Mouse (Mus musculus) liver, embryonic 13.5 days (tissue): ENCODE results near the gene Ipo9. TPM values are rescaled to one million over a fixed set of nuclear protein-coding genes. Genes with fewer than 3 reads are reported as not detected.

ENCODE experiments used
- ATAC-seq: fragments of 200-750 bp; cut with Nextera tagmentation; 2 replicates; pipeline ENCODE4 v1.8.0; 2017; ENCODE audit warnings: low read depth, mild to moderate bottlenecking, moderate number of reproducible peaks, moderate library complexity
- DNase-seq: peaks from one replicate; pipeline ENCODE4 v3.0.0; 2022
- H3K27ac ChIP-seq: fragments of 300-500 bp; sonication (generic); 2 replicates; pipeline ENCODE4 v1.5.1; 2015; ENCODE audit warnings: moderate library complexity, mild to moderate bottlenecking, inconsistent platforms
- H3K27me3 ChIP-seq: fragments of 300-500 bp; sonication (generic); 2 replicates; pipeline ENCODE4 v1.6.1; 2015; ENCODE audit warnings: mild to moderate bottlenecking, inconsistent platforms
- H3K36me3 ChIP-seq: fragments of 300-500 bp; sonication (generic); 2 replicates; pipeline ENCODE4 v1.6.1; 2015; ENCODE audit warnings: mild to moderate bottlenecking, inconsistent platforms
- H3K4me1 ChIP-seq: fragments of 300-500 bp; sonication (generic); replicated peaks from 2 replicates; pipeline ENCODE4 v1.6.1; 2015; ENCODE audit warnings: inconsistent platforms
- H3K4me2 ChIP-seq: fragments of 300-500 bp; sonication (generic); 2 replicates; pipeline ENCODE4 v1.6.1; 2015; ENCODE audit warnings: inconsistent platforms, mild to moderate bottlenecking, moderate library complexity
- H3K4me3 ChIP-seq: fragments of 300-500 bp; sonication (generic); replicated peaks from 2 replicates; pipeline ENCODE4 v1.5.1; 2015; ENCODE audit warnings: mild to moderate bottlenecking, inconsistent platforms
- H3K9ac ChIP-seq: fragments of 300-500 bp; sonication (generic); 2 replicates; pipeline ENCODE4 v1.6.1; 2015; ENCODE audit warnings: mild to moderate bottlenecking, inconsistent platforms
- H3K9me3 ChIP-seq: fragments of 300-500 bp; sonication (generic); replicated peaks from 2 replicates; pipeline ENCODE4 v1.6.1; 2016; ENCODE audit warnings: inconsistent platforms
- WGBS: fragments of 180-500 bp; shearing (Covaris S2); methylation state at CpG from one replicate; pipeline ENCODE4 v1.1.7; 2015; ENCODE audit not compliant: insufficient replicate concordance; 5-methylcytosine and 5-hydroxymethylcytosine counted together
- polyA plus RNA-seq: library from polyadenylated mRNA; unstranded; fragments of >200 nt; fragmentation: Nextera tagmentation; extraction: Ambion mirVana; gene quantifications from 2 replicates; pipeline ENCODE4 v1.2.1, GENCODE M21; 2015

Ipo9 gene
- polyA plus RNA-seq, 1 experiment from 2014 or later, result 30.9 TPM

GRCm38 (mm10) chr1:135368245-135368644 is 62.1 kb downstream of the Ipo9 start:
- H3K4me3 ChIP-seq, result peak overlapping the region; percentile 43
- peak overlapping the region; percentile 41; the same call in 1 of the 2 replicates for H3K9ac ChIP-seq
- peaks cover 27% of the 10 kb centered on the region for H3K27me3 ChIP-seq
- DNase-seq (peak; percentile 38), ATAC-seq (0 out of 2 replicates have a peak, but pooled peaks have one; percentile 28)
- H3K4me1 ChIP-seq, result peaks cover 7% of the 10 kb centered on the region; the same call in 1 of the 2 replicates
- H3K4me2 ChIP-seq, result peak overlapping the region; percentile 67
- WGBS, result 2% methylated on average over 20 of the region's 20 CpGs
- H3K36me3 ChIP-seq, result no peaks in the 10 kb centered on the region
- H3K27ac ChIP-seq, result no peak overlapping the region
- no peaks in the 10 kb centered on the region for H3K9me3 ChIP-seq

DNA sequence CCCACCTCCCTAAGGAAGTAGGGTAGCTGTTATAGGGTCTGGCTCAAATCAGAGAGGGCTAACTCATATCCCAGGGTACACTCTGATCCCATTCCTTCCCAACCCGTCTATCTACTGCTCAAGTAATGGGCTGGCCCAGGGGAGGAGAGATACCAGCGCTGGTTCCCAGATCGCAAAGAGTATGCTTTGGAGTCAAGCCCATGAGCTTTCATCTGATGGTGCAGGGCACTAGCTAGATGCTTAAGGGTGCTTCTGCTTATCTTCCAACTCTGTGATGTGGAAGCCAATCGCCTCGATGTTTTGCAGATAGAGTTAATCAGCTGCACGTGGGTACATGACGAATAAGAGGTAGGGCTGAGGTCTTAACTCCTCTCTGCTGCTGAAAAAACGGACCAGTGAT is 62.7 kb downstream of the Ipo9 start:
- ATAC-seq (no peak), DNase-seq (no peak)
- no peak overlapping the region for H3K4me2 ChIP-seq
- no peaks in the 10 kb centered on the region for H3K36me3 ChIP-seq
- H3K27ac ChIP-seq, result no peak overlapping the region
- no peaks in the 10 kb centered on the region for H3K9me3 ChIP-seq
- H3K27me3 ChIP-seq, result peaks cover 21% of the 10 kb centered on the region; the same call in 1 of the 2 replicates
- no peak overlapping the region for H3K9ac ChIP-seq
- H3K4me1 ChIP-seq, result peaks cover 7% of the 10 kb centered on the region; the same call in 1 of the 2 replicates
- 46% methylated on average over 8 of the region's 8 CpGs for WGBS
- no peak overlapping the region for H3K4me3 ChIP-seq

- ATAC-seq, result no peak
- H3K27ac ChIP-seq, result no peak overlapping the region
- peaks cover 7% of the 10 kb centered on the region; the same call in 1 of the 2 replicates for H3K4me1 ChIP-seq
- H3K4me3 ChIP-seq, result no peak overlapping the region
- no peaks in the 10 kb centered on the region for H3K9me3 ChIP-seq
- DNase-seq, result no peak
- WGBS, result 68% methylated on average over 7 of the region's 7 CpGs
- no peaks in the 10 kb centered on the region for H3K36me3 ChIP-seq
- H3K27me3 ChIP-seq, result peaks cover 21% of the 10 kb centered on the region; the same call in 1 of the 2 replicates
- H3K4me2 ChIP-seq, result no peak overlapping the region
- no peak overlapping the region for H3K9ac ChIP-seq
Measured at GRCm38 (mm10) chr1:135367005-135367404, 63.3 kb downstream of the Ipo9 start.

GRCm38 (mm10) chr1:135366380-135366779 is 63.9 kb downstream of the Ipo9 start:
- DNase-seq (no peak), ATAC-seq (no peak)
- Histone ChIP-seq H3K27me3 (peaks cover 21% of the 10 kb centered on the region; the same call in 1 of the 2 replicates), H3K4me3 (no peak overlapping the region), H3K36me3 (no peaks in the 10 kb centered on the region), H3K4me1 (peaks cover 7% of the 10 kb centered on the region; the same call in 1 of the 2 replicates), H3K9ac (no peak overlapping the region), H3K9me3 (no peaks in the 10 kb centered on the region), H3K27ac (no peak overlapping the region), H3K4me2 (no peak overlapping the region)

DNA sequence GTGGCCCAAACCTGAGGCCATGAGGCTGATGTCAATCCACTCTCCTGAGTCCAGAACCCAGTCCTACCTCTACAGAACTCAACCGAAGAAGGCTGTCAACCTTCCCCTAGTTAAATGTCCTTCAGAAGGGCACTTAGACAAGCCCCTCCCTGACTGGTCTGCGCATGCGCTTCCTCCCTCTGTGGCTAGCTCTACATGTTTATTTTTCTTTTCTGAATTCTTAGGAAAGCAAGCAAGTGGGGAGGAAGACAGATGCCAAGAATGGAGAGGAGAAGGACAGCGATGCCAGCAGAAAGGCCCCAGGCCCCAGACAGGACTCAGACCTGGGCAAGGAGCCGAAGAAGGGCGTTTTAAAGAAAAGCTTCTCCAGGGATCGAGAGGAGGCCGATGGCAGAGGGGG is 66.9 kb downstream of the Ipo9 start:
- H3K4me3 ChIP-seq, result no peak overlapping the region
- no peak overlapping the region for H3K27ac ChIP-seq
- H3K9me3 ChIP-seq, result no peaks in the 10 kb centered on the region
- no peak overlapping the region for H3K9ac ChIP-seq
- no peak for ATAC-seq
- no peak overlapping the region for H3K4me2 ChIP-seq
- DNase-seq, result no peak
- H3K36me3 ChIP-seq, result no peaks in the 10 kb centered on the region
- H3K4me1 ChIP-seq, result peaks cover 2% of the 10 kb centered on the region; the same call in 1 of the 2 replicates
- 0 out of 2 replicates have a peak, but pooled peaks cover 8% of the 10 kb centered on the region for H3K27me3 ChIP-seq
- WGBS, result 69% methylated on average over 8 of the region's 8 CpGs

DNA sequence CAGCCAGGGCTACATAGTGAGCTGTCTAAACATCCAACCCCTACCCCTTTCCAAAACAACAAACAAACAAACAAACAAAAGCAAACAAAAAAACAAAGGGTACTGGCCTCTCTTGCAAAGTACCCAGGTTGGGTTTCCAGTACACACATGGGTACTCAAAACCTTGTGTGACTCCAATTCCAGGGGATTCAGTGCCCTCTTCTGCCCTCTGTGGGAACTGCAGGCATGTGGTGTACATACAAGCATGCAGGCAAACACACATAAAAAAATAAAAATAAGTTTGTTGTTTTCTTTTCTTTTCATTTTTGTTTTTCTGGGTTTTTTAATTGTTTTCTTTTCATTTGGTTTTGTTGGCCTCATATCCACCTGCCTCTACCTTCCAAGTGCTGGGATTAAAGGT is 68.2 kb downstream of the Ipo9 start:
- Histone ChIP-seq H3K27me3 (0 out of 2 replicates have a peak, but pooled peaks cover 7% of the 10 kb centered on the region), H3K9ac (no peak overlapping the region), H3K27ac (no peak overlapping the region), H3K4me1 (no peaks in the 10 kb centered on the region), H3K9me3 (no peaks in the 10 kb centered on the region), H3K4me2 (no peak overlapping the region), H3K4me3 (no peak overlapping the region), H3K36me3 (no peaks in the 10 kb centered on the region)
- ATAC-seq (no peak), DNase-seq (no peak)

DNA sequence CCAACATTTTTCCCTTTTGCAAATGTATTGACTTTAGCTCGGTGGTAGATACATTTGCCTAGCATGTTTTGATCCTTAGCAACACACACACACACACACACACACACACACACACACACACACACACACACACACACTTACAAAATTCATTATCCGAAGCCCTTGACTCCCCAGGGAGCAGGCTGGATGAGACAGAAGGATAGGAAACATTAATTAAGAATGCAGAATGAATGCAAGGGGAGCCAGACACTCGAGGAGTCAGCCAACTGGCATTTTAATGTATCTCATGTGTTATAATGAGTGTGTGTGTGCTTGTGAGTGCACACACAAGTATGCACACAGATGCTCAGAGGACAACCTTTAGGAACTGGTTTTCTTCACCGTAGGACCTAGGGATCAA is 68.8 kb downstream of the Ipo9 start:
- Histone ChIP-seq H3K9ac (no peak overlapping the region), H3K4me3 (no peak overlapping the region), H3K4me2 (no peak overlapping the region), H3K36me3 (no peaks in the 10 kb centered on the region), H3K9me3 (no peaks in the 10 kb centered on the region), H3K27ac (no peak overlapping the region), H3K4me1 (no peaks in the 10 kb centered on the region), H3K27me3 (0 out of 2 replicates have a peak, but pooled peaks cover 5% of the 10 kb centered on the region)
- ATAC-seq (no peak), DNase-seq (no peak)
- WGBS, result 57% methylated on average over 4 of the region's 4 CpGs

GRCm38 (mm10) chr1:135359071-135359470 is 71.2 kb downstream of the Ipo9 start:
- Histone ChIP-seq H3K9ac (no peak overlapping the region), H3K4me2 (no peak overlapping the region), H3K27me3 (no peaks in the 10 kb centered on the region), H3K27ac (no peak overlapping the region), H3K9me3 (no peaks in the 10 kb centered on the region), H3K4me1 (no peaks in the 10 kb centered on the region), H3K4me3 (no peak overlapping the region), H3K36me3 (no peaks in the 10 kb centered on the region)
- ATAC-seq (no peak), DNase-seq (no peak)
- 29% methylated on average over 2 of the region's 2 CpGs for WGBS

DNA sequence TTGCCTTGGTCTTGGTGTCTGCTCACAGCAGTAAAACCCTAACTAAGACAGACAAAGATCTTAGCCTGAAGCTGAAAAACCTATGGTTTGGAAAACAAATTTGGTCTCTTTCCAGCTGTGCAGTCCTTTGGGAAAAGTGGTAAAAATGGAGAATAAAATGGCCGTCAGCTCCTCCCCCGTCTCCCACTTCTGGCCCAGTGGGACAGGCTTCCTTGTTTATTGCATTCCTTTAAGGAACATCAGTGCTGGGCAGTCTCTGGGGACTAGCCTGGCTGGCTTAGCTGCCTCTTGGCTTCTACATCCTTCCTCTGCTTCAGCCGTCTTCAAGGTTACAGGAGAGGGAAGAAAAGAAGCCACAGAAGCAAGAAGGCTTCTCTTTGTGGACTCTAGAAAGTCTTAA is 78.3 kb downstream of the Ipo9 start:
- Histone ChIP-seq H3K4me1 (no peaks in the 10 kb centered on the region), H3K27me3 (no peaks in the 10 kb centered on the region), H3K4me3 (no peak overlapping the region), H3K4me2 (no peak overlapping the region), H3K9ac (no peak overlapping the region), H3K36me3 (no peaks in the 10 kb centered on the region), H3K9me3 (no peaks in the 10 kb centered on the region), H3K27ac (no peak overlapping the region)
- DNase-seq (no peak), ATAC-seq (no peak)
- 52% methylated on average over 3 of the region's 3 CpGs for WGBS

DNA sequence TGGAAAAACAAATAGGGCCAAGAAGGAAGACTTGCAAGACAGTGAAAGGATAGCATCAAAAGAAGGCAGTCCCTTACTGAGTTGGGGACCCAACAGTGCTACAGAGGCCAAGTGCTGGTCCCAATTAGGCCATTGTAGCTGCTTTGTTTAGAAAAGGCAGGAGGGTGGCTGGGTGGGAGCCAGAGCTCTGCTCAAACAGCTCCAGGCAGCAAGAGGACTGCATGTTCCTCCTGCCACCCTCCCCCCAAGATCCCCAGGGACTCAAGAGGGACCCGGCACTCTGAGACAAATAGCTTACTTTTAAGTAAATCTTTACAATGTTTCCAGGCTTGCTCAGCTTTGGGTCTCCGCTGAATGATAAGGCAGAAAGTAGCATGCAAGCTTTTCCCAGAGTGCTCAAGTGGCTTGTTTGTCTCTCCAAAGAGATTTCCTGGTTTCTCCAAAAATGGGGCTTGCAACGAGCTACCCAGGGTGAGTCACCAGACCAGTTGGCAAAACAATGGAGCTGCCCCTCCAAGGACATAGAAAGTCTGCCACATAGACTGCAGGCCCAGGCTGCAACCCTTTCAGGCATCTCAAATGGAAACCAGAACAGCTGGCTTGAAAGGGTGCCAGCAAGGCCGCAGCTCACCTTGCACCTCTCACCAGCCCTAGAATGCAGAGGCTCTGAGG is 82.7 kb downstream of the Ipo9 start:
- Histone ChIP-seq H3K9me3 (no peaks in the 10 kb centered on the region), H3K27me3 (no peaks in the 10 kb centered on the region), H3K4me2 (no peak overlapping the region), H3K4me3 (no peak overlapping the region), H3K27ac (no peak overlapping the region), H3K9ac (no peak overlapping the region), H3K4me1 (no peaks in the 10 kb centered on the region), H3K36me3 (no peaks in the 10 kb centered on the region)
- ATAC-seq (no peak), DNase-seq (no peak)
- 54% methylated on average over 4 of the region's 4 CpGs for WGBS

DNA sequence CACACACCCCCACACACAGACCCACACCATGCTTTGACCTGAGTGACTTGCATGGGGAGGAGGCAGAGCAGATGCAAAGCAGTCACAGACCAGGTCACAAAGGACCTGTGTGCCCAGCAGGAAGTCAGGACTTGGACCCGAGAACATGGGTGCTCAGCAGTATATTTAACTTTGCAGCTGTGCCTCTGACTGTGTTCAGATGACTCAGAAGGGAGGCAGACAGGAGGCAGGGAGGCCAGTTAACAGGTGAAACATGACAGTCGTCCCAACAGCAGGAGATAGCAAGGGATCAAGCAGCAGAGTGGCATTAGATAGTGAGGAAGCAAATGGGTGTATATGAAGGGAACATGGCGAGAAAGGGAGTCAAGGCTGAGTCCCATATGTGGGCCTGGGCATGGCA is 83.4 kb downstream of the Ipo9 start:
- Histone ChIP-seq H3K9ac (no peak overlapping the region), H3K9me3 (no peaks in the 10 kb centered on the region), H3K36me3 (no peaks in the 10 kb centered on the region), H3K4me1 (no peaks in the 10 kb centered on the region), H3K4me2 (no peak overlapping the region), H3K27ac (no peak overlapping the region), H3K4me3 (no peak overlapping the region), H3K27me3 (no peaks in the 10 kb centered on the region)
- ATAC-seq, result no peak
- 35% methylated on average over 3 of the region's 3 CpGs for WGBS
- no peak for DNase-seq

- WGBS, result 32% methylated on average over 4 of the region's 4 CpGs
- Histone ChIP-seq H3K4me2 (no peak overlapping the region), H3K4me3 (no peak overlapping the region), H3K27me3 (no peaks in the 10 kb centered on the region), H3K27ac (no peak overlapping the region), H3K9ac (no peak overlapping the region), H3K9me3 (no peaks in the 10 kb centered on the region), H3K4me1 (no peaks in the 10 kb centered on the region), H3K36me3 (no peaks in the 10 kb centered on the region)
- ATAC-seq (no peak), DNase-seq (no peak)
Measured at GRCm38 (mm10) chr1:135344026-135344425, 86.3 kb downstream of the Ipo9 start.
